Mouse (Mus musculus): ENCODE data around the gene Frat1. TPM values are rescaled to one million over a fixed set of nuclear protein-coding genes. Genes with fewer than 3 reads are reported as not detected.

The Frat1 gene
- polyA plus RNA-seq, 1 experiment from 2014 or later, result 10.1 TPM

Other genes with a start within 250 kb of the Frat1 start
- gene Gm340, start 247.6 kb upstream of the Frat1 start, polyA plus RNA-seq (2014; fragmentation: Nextera tagmentation; extraction: Ambion mirVana), result 4.8 and 4.9 TPM in 2 replicates
- gene Slit1, start 86.3 kb upstream of the Frat1 start, polyA plus RNA-seq (2014; fragmentation: Nextera tagmentation; extraction: Ambion mirVana), result 8.8 and 10.2 TPM in 2 replicates
- gene Arhgap19, start 27.9 kb upstream of the Frat1 start, polyA plus RNA-seq (2014; fragmentation: Nextera tagmentation; extraction: Ambion mirVana), result 36.6 and 38.8 TPM in 2 replicates
- gene Frat2, start 18.2 kb downstream of the Frat1 start, polyA plus RNA-seq (2014; fragmentation: Nextera tagmentation; extraction: Ambion mirVana), result 6.6 and 7.2 TPM in 2 replicates
- 13.2 and 14.7 TPM in 2 replicates for gene Rrp12, start 66.2 kb downstream of the Frat1 start, polyA plus RNA-seq (2014; fragmentation: Nextera tagmentation; extraction: Ambion mirVana)
- gene Pgam1, start 82.0 kb downstream of the Frat1 start, polyA plus RNA-seq (2014; fragmentation: Nextera tagmentation; extraction: Ambion mirVana), result 730 and 785 TPM in 2 replicates
- gene Exosc1, start 103.5 kb downstream of the Frat1 start, polyA plus RNA-seq (2014; fragmentation: Nextera tagmentation; extraction: Ambion mirVana), result 75.0 and 82.1 TPM in 2 replicates
- 64.0 and 64.7 TPM in 2 replicates for gene Zdhhc16, start 103.5 kb downstream of the Frat1 start, polyA plus RNA-seq (2014; fragmentation: Nextera tagmentation; extraction: Ambion mirVana)
- 27.0 and 33.4 TPM in 2 replicates for gene Mms19, start 151.2 kb downstream of the Frat1 start, polyA plus RNA-seq (2014; fragmentation: Nextera tagmentation; extraction: Ambion mirVana)
- 6.9 and 7.0 TPM in 2 replicates for gene Ubtd1, start 151.8 kb downstream of the Frat1 start, polyA plus RNA-seq (2014; fragmentation: Nextera tagmentation; extraction: Ambion mirVana)
- not detected in 2 replicates for gene Ankrd2, start 206.0 kb downstream of the Frat1 start, polyA plus RNA-seq (2014; fragmentation: Nextera tagmentation; extraction: Ambion mirVana)
- 0.80 and 1.2 TPM in 2 replicates for gene Hoga1, start 215.6 kb downstream of the Frat1 start, polyA plus RNA-seq (2014; fragmentation: Nextera tagmentation; extraction: Ambion mirVana)
- 0.10 TPM in 1 of 2 replicates, not detected in the other for gene 4933411K16Rik, start 222.3 kb downstream of the Frat1 start, polyA plus RNA-seq (2014; fragmentation: Nextera tagmentation; extraction: Ambion mirVana)

Measured in midbrain, embryonic 11.5 days (tissue).